Mouse (Mus musculus): ENCODE data around the gene Phykpl. TPM values are rescaled to one million over a fixed set of nuclear protein-coding genes. Genes with fewer than 3 reads are reported as not detected.

The Phykpl gene
- total and polyA plus RNA-seq, 2 experiments from 2014 or later = 5.6 to 8.4 TPM

- DNase-seq (no peak), ATAC-seq (no peak)
- no peak for TF ChIP-seq CTCF (IDR thresholded peaks at IDR 0.05; ENCODE audit: low read depth)
- Histone ChIP-seq H3K4me2 (ENCODE audit: low read depth) (no peak overlapping the region), H3K27ac (ENCODE audit: low read depth, low read length) (no peak overlapping the region), H3K27me3 (ENCODE audit: insufficient read depth, low read length) (no peaks in the 10 kb centered on the region), H3K9ac (no peak overlapping the region), H3K36me3 (ENCODE audit: insufficient read depth) (peaks cover 8% of the 10 kb centered on the region), H3K9me3 (ENCODE audit: low read length) (no peaks in the 10 kb centered on the region), H3K4me3 (ENCODE audit: low read depth, low read length) (no peak overlapping the region), H3K4me1 (ENCODE audit: insufficient read depth) (peaks cover 8% of the 10 kb centered on the region; the same call in 1 of the 2 replicates)
- WGBS = 89% methylated on average over 3 of the region's 3 CpGs
These were observed 49.2 kb downstream of the Phykpl start for GRCm38 (mm10) chr11:51633721-51634120.

- Histone ChIP-seq H3K4me3 (ENCODE audit: low read depth, low read length) (peak overlapping the region; percentile 53), H3K27ac (ENCODE audit: low read depth, low read length) (peak overlapping the region; percentile 80), H3K4me2 (ENCODE audit: low read depth) (peak overlapping the region; percentile 54), H3K9ac (peak overlapping the region; percentile 56), H3K4me1 (ENCODE audit: insufficient read depth) (peaks cover 8% of the 10 kb centered on the region; the same call in 1 of the 2 replicates), H3K9me3 (ENCODE audit: low read length) (no peaks in the 10 kb centered on the region), H3K36me3 (ENCODE audit: insufficient read depth) (no peaks in the 10 kb centered on the region), H3K27me3 (ENCODE audit: insufficient read depth, low read length) (no peaks in the 10 kb centered on the region)
- no peak for DNase-seq
- 15% methylated on average over 6 of the region's 6 CpGs for WGBS
- TF ChIP-seq CTCF (IDR thresholded peaks at IDR 0.05; ENCODE audit: low read depth) = no peak
- no peak for ATAC-seq
These were observed 50.6 kb downstream of the Phykpl start for GRCm38 (mm10) chr11:51635127-51635524.

GRCm38 (mm10) chr11:51635525-51636322 lies 51.2 kb downstream of the Phykpl start, which contains the start of gene Rmnd5b:
Gene Rmnd5b, minus strand, starts transcription at chr11:51635896.
- Histone ChIP-seq H3K4me3 (ENCODE audit: low read depth, low read length) (peak within 1 kb of the TSS; percentile 53), H3K4me1 (ENCODE audit: insufficient read depth) (peaks cover 8% of the 10 kb centered on the region; the same call in 1 of the 2 replicates), H3K36me3 (ENCODE audit: insufficient read depth) (no peaks in the 10 kb centered on the region), H3K27me3 (ENCODE audit: insufficient read depth, low read length) (no peaks in the 10 kb centered on the region), H3K4me2 (ENCODE audit: low read depth) (peak within 1 kb of the TSS; percentile 54), H3K27ac (ENCODE audit: low read depth, low read length) (peak within 1 kb of the TSS; percentile 80), H3K9me3 (ENCODE audit: low read length) (no peaks in the 10 kb centered on the region), H3K9ac (peak within 1 kb of the TSS; percentile 56)
- WGBS = under 1% methylated on average over 61 of the region's 61 CpGs
- peak; percentile 41 for TF ChIP-seq CTCF (IDR thresholded peaks at IDR 0.05; ENCODE audit: low read depth)
- DNase-seq (peak; percentile 97), ATAC-seq (peak; percentile 97)

- no peaks in the 10 kb centered on the region for H3K9me3 ChIP-seq (ENCODE audit: low read length)
- H3K27me3 ChIP-seq (ENCODE audit: insufficient read depth, low read length) = no peaks in the 10 kb centered on the region
- peaks cover 8% of the 10 kb centered on the region; the same call in 1 of the 2 replicates for H3K4me1 ChIP-seq (ENCODE audit: insufficient read depth)
- peak; percentile 73 for TF ChIP-seq CTCF (IDR thresholded peaks at IDR 0.05; ENCODE audit: low read depth)
- H3K27ac ChIP-seq (ENCODE audit: low read depth, low read length) = peak overlapping the region; percentile 80
- peak overlapping the region; percentile 54 for H3K4me2 ChIP-seq (ENCODE audit: low read depth)
- H3K36me3 ChIP-seq (ENCODE audit: insufficient read depth) = no peaks in the 10 kb centered on the region
- peak overlapping the region; percentile 56 for H3K9ac ChIP-seq
- DNase-seq = peak; percentile 81
- peak overlapping the region; percentile 53 for H3K4me3 ChIP-seq (ENCODE audit: low read depth, low read length)
- WGBS = 4% methylated on average over 6 of the region's 6 CpGs
- ATAC-seq = peak; percentile 50
These were observed 51.7 kb downstream of the Phykpl start for GRCm38 (mm10) chr11:51636323-51636684.

GRCm38 (mm10) chr11:51637971-51638414 lies 53.4 kb downstream of the Phykpl start:
- H3K4me3 ChIP-seq (ENCODE audit: low read depth, low read length) = no peak overlapping the region
- WGBS = 4% methylated on average over 17 of the region's 17 CpGs
- no peak for TF ChIP-seq CTCF (IDR thresholded peaks at IDR 0.05; ENCODE audit: low read depth)
- no peaks in the 10 kb centered on the region for H3K36me3 ChIP-seq (ENCODE audit: insufficient read depth)
- H3K27ac ChIP-seq (ENCODE audit: low read depth, low read length) = no peak overlapping the region
- no peaks in the 10 kb centered on the region for H3K27me3 ChIP-seq (ENCODE audit: insufficient read depth, low read length)
- H3K4me1 ChIP-seq (ENCODE audit: insufficient read depth) = peaks cover 8% of the 10 kb centered on the region; the same call in 1 of the 2 replicates
- ATAC-seq = no peak
- no peaks in the 10 kb centered on the region for H3K9me3 ChIP-seq (ENCODE audit: low read length)
- no peak for DNase-seq
- 0 out of 2 replicates have a peak overlapping the region, but pooled peaks have one; percentile 2 for H3K4me2 ChIP-seq (ENCODE audit: low read depth)
- no peak overlapping the region for H3K9ac ChIP-seq

- ATAC-seq (no peak), DNase-seq (no peak)
- Histone ChIP-seq H3K4me1 (ENCODE audit: insufficient read depth) (peaks cover 8% of the 10 kb centered on the region; the same call in 1 of the 2 replicates), H3K36me3 (ENCODE audit: insufficient read depth) (no peaks in the 10 kb centered on the region), H3K27ac (ENCODE audit: low read depth, low read length) (no peak overlapping the region), H3K4me3 (ENCODE audit: low read depth, low read length) (no peak overlapping the region), H3K27me3 (ENCODE audit: insufficient read depth, low read length) (no peaks in the 10 kb centered on the region), H3K4me2 (ENCODE audit: low read depth) (no peak overlapping the region), H3K9me3 (ENCODE audit: low read length) (no peaks in the 10 kb centered on the region), H3K9ac (no peak overlapping the region)
- no peak for TF ChIP-seq CTCF (IDR thresholded peaks at IDR 0.05; ENCODE audit: low read depth)
- WGBS = 77% methylated on average over 5 of the region's 5 CpGs
These were observed 53.9 kb downstream of the Phykpl start for GRCm38 (mm10) chr11:51638497-51638896.

GRCm38 (mm10) chr11:51640748-51641147 lies 56.2 kb downstream of the Phykpl start:
- 74% methylated on average over 7 of the region's 7 CpGs for WGBS
- TF ChIP-seq CTCF (IDR thresholded peaks at IDR 0.05; ENCODE audit: low read depth) = no peak

More at GRCm38 (mm10) chr11:51640748-51641147, 56.2 kb downstream of the Phykpl start:
- peaks cover 8% of the 10 kb centered on the region; the same call in 1 of the 2 replicates for H3K36me3 ChIP-seq (ENCODE audit: insufficient read depth)
- no peak overlapping the region for H3K4me2 ChIP-seq (ENCODE audit: low read depth)
- H3K27ac ChIP-seq (ENCODE audit: low read depth, low read length) = no peak overlapping the region
- no peak overlapping the region for H3K4me3 ChIP-seq (ENCODE audit: low read depth, low read length)
- no peaks in the 10 kb centered on the region for H3K9me3 ChIP-seq (ENCODE audit: low read length)
- H3K4me1 ChIP-seq (ENCODE audit: insufficient read depth) = no peaks in the 10 kb centered on the region
- no peaks in the 10 kb centered on the region for H3K27me3 ChIP-seq (ENCODE audit: insufficient read depth, low read length)
- ATAC-seq (no peak), DNase-seq (no peak)
- no peak overlapping the region for H3K9ac ChIP-seq
